ENCODE assay signal across 10 mouse cellular contexts in the genomic region with DNA sequence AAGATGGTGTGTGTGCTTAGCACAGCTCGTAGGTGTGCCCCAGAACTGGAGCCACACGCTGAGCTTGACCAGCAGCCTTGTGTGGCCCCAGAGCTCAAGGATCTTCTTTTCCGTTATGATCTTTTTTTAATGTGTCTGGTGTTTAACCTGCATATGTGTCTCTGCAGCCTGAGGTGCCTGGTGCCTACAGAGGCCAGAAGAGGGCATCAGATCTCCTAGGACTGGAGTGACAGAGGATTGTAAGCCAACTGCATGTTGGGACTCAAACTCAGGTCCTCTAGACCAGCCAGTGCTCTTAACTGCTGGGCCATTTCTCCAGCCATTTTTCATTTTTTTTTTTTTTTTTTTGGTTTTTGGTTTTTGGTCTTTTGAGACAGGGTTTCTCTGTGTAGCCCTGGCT. TPM values are rescaled to one million over a fixed set of nuclear protein-coding genes. Genes with fewer than 3 reads are reported as not detected.
DNase-seq lines count a peak whose midpoint lies in the region; ATAC-seq and TF ChIP-seq lines count a peak whose summit lies in the region.
"Had no signal": no experiment of that assay in that cellular context is flagged by ENCODE, and none has a peak within 500 bp of the region (broad histone marks: within the 10 kb centered on the region; RNA-seq: fewer than 3 reads in every experiment).

No protein-coding gene starts in this region.

- H3K9ac ChIP-seq in lung, postnatal 0 days (replicated peaks; ENCODE audit: low read depth) = no peak overlapping the region
- H3K9ac ChIP-seq: neural tube, embryonic 13.5 days had no signal

- WGBS in lung, postnatal 0 days = 85% methylated on average over 3 of the region's 3 CpGs

- peak; percentile 35 for DNase-seq in adrenal gland, postnatal 14 days
- no peak for DNase-seq in adrenal gland, adult (ENCODE audit: inconsistent age in 2 of 2, low spot score in 1 of 2)
- DNase-seq in lung, postnatal 0 days (ENCODE audit: low spot score) = no peak
- no peak for DNase-seq in lung, postnatal 10 days
- DNase-seq in thymus, postnatal 14 days = peak; percentile 45
- DNase-seq in right cerebral cortex, postnatal 4 days = no peak
- DNase-seq in retina, postnatal 1 day = no peak
- DNase-seq: cerebellum, adult 9-11 months had no signal

- H3K4me2 ChIP-seq in lung, postnatal 0 days (replicated peaks; ENCODE audit: low read depth, low read length) = no peak overlapping the region
- H3K4me2 ChIP-seq: neural tube, embryonic 13.5 days had no signal

- H3K9me3 ChIP-seq in lung, postnatal 0 days (ENCODE audit: low read length) = no peaks in the 10 kb centered on the region
- H3K9me3 ChIP-seq: neural tube, embryonic 13.5 days had no signal

- H3K27me3 ChIP-seq in lung, postnatal 0 days (replicated peaks; ENCODE audit: insufficient read depth, low read length) = no peaks in the 10 kb centered on the region
- H3K27me3 ChIP-seq: neural tube, embryonic 13.5 days had no signal

- no peak overlapping the region for H3K27ac ChIP-seq in lung, postnatal 0 days (ENCODE audit: low read length)
- H3K27ac ChIP-seq: neural tube, embryonic 13.5 days had no signal

- no peak for TF ChIP-seq EP300 in lung, postnatal 0 days (IDR thresholded peaks at IDR 0.05)

- no peak overlapping the region for H3K4me3 ChIP-seq in lung, postnatal 0 days (ENCODE audit: low read depth, low read length)
- H3K4me3 ChIP-seq: neural tube, embryonic 13.5 days had no signal

- TF ChIP-seq CTCF in lung, postnatal 0 days (IDR thresholded peaks at IDR 0.05) = peak; percentile 56

- H3K36me3 ChIP-seq in lung, postnatal 0 days (ENCODE audit: insufficient read depth, low read length) = no peaks in the 10 kb centered on the region

- ATAC-seq in lung, postnatal 0 days = no peak
- peak; percentile 60 for ATAC-seq in erythroid progenitor cell, adult 5-6 weeks (replicated peaks; ENCODE audit: low FRiP score, poor library complexity, severe bottlenecking)

- peaks cover 6% of the 10 kb centered on the region; the same call in 1 of the 2 replicates for H3K4me1 ChIP-seq in lung, postnatal 0 days (ENCODE audit: insufficient read depth, low read depth, low read length)

RNA-seq across cellular contexts. Expression of a gene that starts 5.3 kb away (rescaled TPM):
- total RNA-seq in adrenal gland, postnatal 14 days (2021) = 80.4 and 83.1 TPM in 2 replicates
- polyA plus RNA-seq in lung, postnatal 0 days (2015; fragmentation: Nextera tagmentation; extraction: Ambion mirVana) = 18.9 and 19.4 TPM in 2 replicates
- 7.2 and 8.4 TPM in 2 replicates for total RNA-seq in erythroid progenitor cell, adult 5-6 weeks (2015; ENCODE audit: low replicate concordance)
- 12.8 and 15.9 TPM in 2 replicates for total RNA-seq in erythroid progenitor cell, adult 5-6 weeks (2017; ENCODE audit: low replicate concordance)

RNA-seq across cellular contexts. Expression of a gene that starts 12.0 kb away (rescaled TPM):
- total RNA-seq in adrenal gland, postnatal 14 days (2021) = 259 and 262 TPM in 2 replicates
- polyA plus RNA-seq in lung, postnatal 0 days (2015; fragmentation: Nextera tagmentation; extraction: Ambion mirVana) = 98.5 and 104 TPM in 2 replicates
- 170 and 198 TPM in 2 replicates for total RNA-seq in erythroid progenitor cell, adult 5-6 weeks (2015; ENCODE audit: low replicate concordance)
- total RNA-seq in erythroid progenitor cell, adult 5-6 weeks (2017; ENCODE audit: low replicate concordance) = 378 and 474 TPM in 2 replicates

RNA-seq across cellular contexts. Expression of a gene that starts 16.1 kb away (rescaled TPM):
- 283 and 320 TPM in 2 replicates for total RNA-seq in adrenal gland, postnatal 14 days (2021)
- polyA plus RNA-seq in lung, postnatal 0 days (2015; fragmentation: Nextera tagmentation; extraction: Ambion mirVana) = 1,317 and 1,524 TPM in 2 replicates
- total RNA-seq in erythroid progenitor cell, adult 5-6 weeks (2015; ENCODE audit: low replicate concordance) = 310 and 338 TPM in 2 replicates
- total RNA-seq in erythroid progenitor cell, adult 5-6 weeks (2017; ENCODE audit: low replicate concordance) = 98.2 and 201 TPM in 2 replicates

RNA-seq across cellular contexts. Expression of a gene that starts 42.2 kb away (rescaled TPM):
- total RNA-seq in adrenal gland, postnatal 14 days (2021) = 71.3 and 78.3 TPM in 2 replicates
- polyA plus RNA-seq in lung, postnatal 0 days (2015; fragmentation: Nextera tagmentation; extraction: Ambion mirVana) = 140 and 152 TPM in 2 replicates
- total RNA-seq in erythroid progenitor cell, adult 5-6 weeks (2015; ENCODE audit: low replicate concordance) = 26.8 and 36.4 TPM in 2 replicates
- 45.7 and 86.4 TPM in 2 replicates for total RNA-seq in erythroid progenitor cell, adult 5-6 weeks (2017; ENCODE audit: low replicate concordance)

RNA-seq across cellular contexts. Expression of a gene that starts 49.1 kb away (rescaled TPM):
- total RNA-seq in adrenal gland, postnatal 14 days (2021) = 92.6 and 92.9 TPM in 2 replicates
- polyA plus RNA-seq in lung, postnatal 0 days (2015; fragmentation: Nextera tagmentation; extraction: Ambion mirVana) = 77.6 and 78.8 TPM in 2 replicates
- 45.8 and 70.0 TPM in 2 replicates for total RNA-seq in erythroid progenitor cell, adult 5-6 weeks (2015; ENCODE audit: low replicate concordance)
- 29.8 and 33.7 TPM in 2 replicates for total RNA-seq in erythroid progenitor cell, adult 5-6 weeks (2017; ENCODE audit: low replicate concordance)

Comparison
In these comparisons a context has a peak if more than half of its experiments do, and no peak if none do; other contexts are left out.
1. DNase-seq: peak in adrenal gland, postnatal 14 days (single experiment) and thymus, postnatal 14 days (single experiment); none in adrenal gland, adult (0 of 2), lung, postnatal 0 days (single experiment), lung, postnatal 10 days (single experiment), right cerebral cortex, postnatal 4 days (single experiment) and retina, postnatal 1 day (single experiment).